Mouse (Mus musculus) MEL (cell line): ENCODE data around the gene Adam12.

Experiments used
- CTCF ChIP-seq, 3 experiments: IDR thresholded peaks in 2 of 3; conservative IDR thresholded peaks in 1 of 3; 2 replicates each; pipeline ENCODE4 v1.5.1; 2011 to 2012; ENCODE audit warnings: low read length in 3 of 3, low read depth in 2 of 3, mild to moderate bottlenecking in 2 of 3, improper control_type of control experiment in 1 of 3, inconsistent platforms in 1 of 3, mixed read lengths in 1 of 3, moderate library complexity in 1 of 3; ENCODE audit not compliant: control insufficient read depth in 1 of 3, insufficient read depth in 1 of 3, poor library complexity in 1 of 3, severe bottlenecking in 1 of 3
- HCFC1 ChIP-seq: IDR thresholded peaks from 2 replicates; pipeline ENCODE4 v1.6.1; 2012; ENCODE audit warnings: low read depth, mild to moderate bottlenecking, inconsistent platforms, low read length, improper control_type of control experiment, moderate library complexity
- KAT2A ChIP-seq: conservative IDR thresholded peaks from 2 replicates; pipeline ENCODE4 v1.6.1; 2012; ENCODE audit warnings: low read depth, low read length, improper control_type of control experiment, inconsistent platforms
- MYB ChIP-seq: IDR thresholded peaks from 2 replicates; pipeline ENCODE4 v1.6.1; 2011; ENCODE audit warnings: mild to moderate bottlenecking, low read depth, low read length, improper control_type of control experiment
- MYC ChIP-seq: IDR thresholded peaks from 2 replicates; pipeline ENCODE4 v1.6.1; 2011; ENCODE audit warnings: low read depth, mild to moderate bottlenecking, low read length, improper control_type of control experiment, moderate library complexity
- POLR2A ChIP-seq, 2 experiments: IDR thresholded peaks; 2 replicates each; pipeline ENCODE4 v1.6.1; 2011 to 2012; ENCODE audit warnings: low read length in 2 of 2, mild to moderate bottlenecking in 2 of 2, control low read depth in 1 of 2, improper control_type of control experiment in 1 of 2, low read depth in 1 of 2, moderate library complexity in 1 of 2; ENCODE audit not compliant: control insufficient read depth in 1 of 2, insufficient read depth in 1 of 2, poor library complexity in 1 of 2
- ZC3H11A ChIP-seq: IDR thresholded peaks from 2 replicates; pipeline ENCODE4 v1.6.1; 2012; ENCODE audit warnings: low read depth, mild to moderate bottlenecking, inconsistent platforms, low read length, improper control_type of control experiment

GRCm38 (mm10) chr7:134097861-134098260 is 134.1 kb downstream of the Adam12 start:
- TF ChIP-seq CTCF (IDR thresholded peaks at IDR 0.05 in 2 of 3, conservative IDR thresholded peaks at IDR 0.05 in 1 of 3; ENCODE audit: control insufficient read depth in 1 of 3, insufficient read depth in 1 of 3, low read depth in 2 of 3, low read length in 3 of 3, poor library complexity in 1 of 3, severe bottlenecking in 1 of 3) (no peak), POLR2A (IDR thresholded peaks at IDR 0.05; ENCODE audit: control insufficient read depth in 1 of 2, insufficient read depth in 1 of 2, low read depth in 1 of 2, low read length in 2 of 2, poor library complexity in 1 of 2) (no peak), KAT2A (no peak), ZC3H11A (no peak), MYC (no peak), MYB (no peak), HCFC1 (no peak)
